Mouse (Mus musculus) heart, embryonic 12.5 days (tissue): ENCODE data around the gene Mgat5. TPM values are rescaled to one million over a fixed set of nuclear protein-coding genes. Genes with fewer than 3 reads are reported as not detected.

Experiments used
- ATAC-seq: fragments of 200-750 bp; cut with Nextera tagmentation; 2 replicates; pipeline ENCODE4 v1.8.0; 2017; ENCODE audit warnings: moderate TSS enrichment, moderate library complexity; ENCODE audit not compliant: insufficient number of reproducible peaks, low FRiP score
- H3K27ac ChIP-seq: fragments of 300-500 bp; sonication (generic); 2 replicates; pipeline ENCODE4 v1.5.1; 2016; ENCODE audit warnings: mild to moderate bottlenecking, moderate library complexity; ENCODE audit not compliant: poor library complexity, severe bottlenecking
- H3K27me3 ChIP-seq: fragments of 300-500 bp; sonication (generic); replicated peaks from 2 replicates; pipeline ENCODE4 v1.6.1; 2016; ENCODE audit warnings: mild to moderate bottlenecking, moderate library complexity
- H3K36me3 ChIP-seq: fragments of 300-500 bp; sonication (generic); 2 replicates; pipeline ENCODE4 v1.6.1; 2016; ENCODE audit warnings: mild to moderate bottlenecking, moderate library complexity
- H3K4me1 ChIP-seq: fragments of 300-500 bp; sonication (generic); replicated peaks from 2 replicates; pipeline ENCODE4 v1.6.1; 2016; ENCODE audit warnings: mild to moderate bottlenecking
- H3K4me2 ChIP-seq: fragments of 300-500 bp; sonication (generic); 2 replicates; pipeline ENCODE4 v1.6.1; 2016; ENCODE audit warnings: mild to moderate bottlenecking, moderate library complexity
- H3K4me3 ChIP-seq: fragments of 300-500 bp; sonication (generic); 2 replicates; pipeline ENCODE4 v1.5.1; 2016; ENCODE audit warnings: mild to moderate bottlenecking
- H3K9ac ChIP-seq: fragments of 300-500 bp; sonication (generic); 2 replicates; pipeline ENCODE4 v1.6.1; 2016; ENCODE audit warnings: mild to moderate bottlenecking, moderate library complexity
- H3K9me3 ChIP-seq: fragments of 300-500 bp; sonication (generic); replicated peaks from 2 replicates; pipeline ENCODE4 v1.6.1; 2016; ENCODE audit warnings: mild to moderate bottlenecking, moderate library complexity
- WGBS: fragments of 180-500 bp; shearing (Covaris S2); methylation state at CpG from one replicate; pipeline ENCODE4 v1.1.7; 2016; 5-methylcytosine and 5-hydroxymethylcytosine counted together
- polyA plus RNA-seq: library from polyadenylated mRNA; unstranded; fragments of >200 nt; fragmentation: Nextera tagmentation; extraction: Ambion mirVana; gene quantifications from 2 replicates; pipeline ENCODE4 v1.2.1, GENCODE M21; 2016

Gene Mgat5
- polyA plus RNA-seq, 1 experiment from 2014 or later: 4.3 TPM

- no peak for ATAC-seq
- 51% methylated on average over 4 of the region's 4 CpGs for WGBS
These were observed 2.5 kb upstream of the Mgat5 start for GRCm38 (mm10) chr1:127202360-127202759.

GRCm38 (mm10) chr1:127203231-127203764 lies 1.5 kb upstream of the Mgat5 start:
- Histone ChIP-seq H3K36me3 (no peaks in the 10 kb centered on the region), H3K27ac (no peak overlapping the region), H3K4me3 (no peak overlapping the region), H3K9me3 (no peaks in the 10 kb centered on the region), H3K4me2 (no peak overlapping the region), H3K4me1 (peaks cover 5% of the 10 kb centered on the region), H3K27me3 (no peaks in the 10 kb centered on the region), H3K9ac (no peak overlapping the region)
- ATAC-seq: no peak
- WGBS: 69% methylated on average over 4 of the region's 4 CpGs

More at GRCm38 (mm10) chr1:127202360-127202759, 2.5 kb upstream of the Mgat5 start:
- Histone ChIP-seq H3K4me3 (no peak overlapping the region), H3K4me2 (no peak overlapping the region), H3K4me1 (peaks cover 5% of the 10 kb centered on the region), H3K27ac (no peak overlapping the region), H3K9me3 (no peaks in the 10 kb centered on the region), H3K36me3 (no peaks in the 10 kb centered on the region), H3K27me3 (no peaks in the 10 kb centered on the region), H3K9ac (no peak overlapping the region)

GRCm38 (mm10) chr1:127205501-127206019 lies 745 bp downstream of the Mgat5 start:
- H3K27ac ChIP-seq: peak overlapping the region; percentile 88
- H3K27me3 ChIP-seq: no peaks in the 10 kb centered on the region
- peaks cover 5% of the 10 kb centered on the region for H3K4me1 ChIP-seq
- peak overlapping the region; percentile 80 for H3K4me3 ChIP-seq
- H3K4me2 ChIP-seq: peak overlapping the region; percentile 98
- ATAC-seq: peak; percentile 3; the same call in 1 of the 2 replicates
- under 1% methylated on average over 24 of the region's 24 CpGs for WGBS
- H3K9ac ChIP-seq: peak overlapping the region; percentile 85
- no peaks in the 10 kb centered on the region for H3K36me3 ChIP-seq
- H3K9me3 ChIP-seq: no peaks in the 10 kb centered on the region

GRCm38 (mm10) chr1:127206020-127206641 lies 1.3 kb downstream of the Mgat5 start:
- Histone ChIP-seq H3K9me3 (no peaks in the 10 kb centered on the region), H3K4me3 (peak overlapping the region; percentile 80), H3K27me3 (no peaks in the 10 kb centered on the region), H3K27ac (no peak overlapping the region), H3K4me2 (peak overlapping the region; percentile 98), H3K9ac (peak overlapping the region; percentile 85), H3K4me1 (peaks cover 5% of the 10 kb centered on the region), H3K36me3 (no peaks in the 10 kb centered on the region)
- ATAC-seq: peak; percentile 51; the same call in 1 of the 2 replicates
- 2% methylated on average over 39 of the region's 39 CpGs for WGBS

GRCm38 (mm10) chr1:127206881-127207555 lies 2.2 kb downstream of the Mgat5 start:
- H3K27ac ChIP-seq: no peak overlapping the region
- peak overlapping the region; percentile 85 for H3K9ac ChIP-seq
- no peaks in the 10 kb centered on the region for H3K9me3 ChIP-seq
- H3K4me1 ChIP-seq: peaks cover 5% of the 10 kb centered on the region
- no peaks in the 10 kb centered on the region for H3K36me3 ChIP-seq
- 61% methylated on average over 11 of the region's 11 CpGs for WGBS
- ATAC-seq: no peak
- H3K4me3 ChIP-seq: peak overlapping the region; percentile 80; the same call in 1 of the 2 replicates
- peak overlapping the region; percentile 98 for H3K4me2 ChIP-seq
- H3K27me3 ChIP-seq: no peaks in the 10 kb centered on the region

GRCm38 (mm10) chr1:127208167-127208566 lies 3.4 kb downstream of the Mgat5 start:
- no peak for ATAC-seq
- Histone ChIP-seq H3K4me1 (peaks cover 5% of the 10 kb centered on the region), H3K36me3 (no peaks in the 10 kb centered on the region), H3K27me3 (no peaks in the 10 kb centered on the region), H3K4me3 (no peak overlapping the region), H3K9ac (no peak overlapping the region), H3K27ac (no peak overlapping the region), H3K9me3 (no peaks in the 10 kb centered on the region), H3K4me2 (no peak overlapping the region)
- WGBS: 81% methylated on average over 9 of the region's 9 CpGs

- no peak for ATAC-seq
- 65% methylated on average over 1 of the region's 1 CpGs for WGBS
These were observed 8.0 kb downstream of the Mgat5 start for GRCm38 (mm10) chr1:127212812-127213211.

GRCm38 (mm10) chr1:127213434-127213833 lies 8.6 kb downstream of the Mgat5 start:
- Histone ChIP-seq H3K36me3 (no peaks in the 10 kb centered on the region), H3K27me3 (no peaks in the 10 kb centered on the region), H3K27ac (no peak overlapping the region), H3K9ac (no peak overlapping the region), H3K4me2 (no peak overlapping the region), H3K9me3 (no peaks in the 10 kb centered on the region), H3K4me1 (peaks cover 22% of the 10 kb centered on the region), H3K4me3 (no peak overlapping the region)
- ATAC-seq: no peak
- WGBS: 80% methylated on average over 3 of the region's 3 CpGs

More at GRCm38 (mm10) chr1:127212812-127213211, 8.0 kb downstream of the Mgat5 start:
- Histone ChIP-seq H3K4me3 (no peak overlapping the region), H3K9ac (no peak overlapping the region), H3K4me2 (no peak overlapping the region), H3K27ac (no peak overlapping the region), H3K27me3 (no peaks in the 10 kb centered on the region), H3K4me1 (peaks cover 19% of the 10 kb centered on the region), H3K9me3 (no peaks in the 10 kb centered on the region), H3K36me3 (no peaks in the 10 kb centered on the region)

- no peak overlapping the region for H3K9ac ChIP-seq
- no peaks in the 10 kb centered on the region for H3K9me3 ChIP-seq
- no peak overlapping the region for H3K4me3 ChIP-seq
- ATAC-seq: no peak
- H3K27ac ChIP-seq: no peak overlapping the region
- H3K4me1 ChIP-seq: peaks cover 25% of the 10 kb centered on the region
- H3K4me2 ChIP-seq: no peak overlapping the region
- H3K27me3 ChIP-seq: no peaks in the 10 kb centered on the region
- 87% methylated on average over 8 of the region's 8 CpGs for WGBS
- H3K36me3 ChIP-seq: no peaks in the 10 kb centered on the region
These were observed 9.9 kb downstream of the Mgat5 start for GRCm38 (mm10) chr1:127214585-127215232.

GRCm38 (mm10) chr1:127216979-127217378 lies 12.2 kb downstream of the Mgat5 start:
- 53% methylated on average over 2 of the region's 2 CpGs for WGBS
- no peak overlapping the region for H3K27ac ChIP-seq
- H3K9ac ChIP-seq: no peak overlapping the region
- no peak overlapping the region for H3K4me2 ChIP-seq
- ATAC-seq: no peak
- H3K27me3 ChIP-seq: no peaks in the 10 kb centered on the region
- 0 out of 2 replicates have a peak, but pooled peaks cover 3% of the 10 kb centered on the region for H3K9me3 ChIP-seq
- peaks cover 25% of the 10 kb centered on the region for H3K4me1 ChIP-seq
- H3K36me3 ChIP-seq: no peaks in the 10 kb centered on the region
- no peak overlapping the region for H3K4me3 ChIP-seq

GRCm38 (mm10) chr1:127217665-127218064 lies 12.8 kb downstream of the Mgat5 start:
- Histone ChIP-seq H3K9me3 (0 out of 2 replicates have a peak, but pooled peaks cover 3% of the 10 kb centered on the region), H3K4me1 (peaks cover 25% of the 10 kb centered on the region), H3K27ac (no peak overlapping the region), H3K4me2 (no peak overlapping the region), H3K9ac (no peak overlapping the region), H3K36me3 (no peaks in the 10 kb centered on the region), H3K4me3 (no peak overlapping the region), H3K27me3 (no peaks in the 10 kb centered on the region)
- no peak for ATAC-seq
- WGBS: 63% methylated on average over 4 of the region's 4 CpGs
